In genomic region chr15:89195261-89195681, GRCm38 (mm10) we compare ENCODE assay signal across 8 mouse cellular contexts. TPM values are rescaled to one million over a fixed set of nuclear protein-coding genes. Genes with fewer than 3 reads are reported as not detected.
DNase-seq lines count a peak whose midpoint lies in the region; ATAC-seq and TF ChIP-seq lines count a peak whose summit lies in the region.

No protein-coding gene starts in this region.

- no peak for TF ChIP-seq CTCF in kidney, postnatal 0 days (IDR thresholded peaks at IDR 0.05; ENCODE audit: low read depth)
- TF ChIP-seq CTCF in brain, embryonic 14.5 days (IDR thresholded peaks at IDR 0.05; ENCODE audit: borderline replicate concordance, extremely low read depth, insufficient read depth, insufficient read length) = no peak

- no peak for TF ChIP-seq POLR2A in brain, embryonic 14.5 days (IDR thresholded peaks at IDR 0.05; ENCODE audit: borderline replicate concordance, extremely low read depth, insufficient read depth, insufficient read length, poor library complexity, severe bottlenecking)

- H3K4me1 ChIP-seq in kidney, postnatal 0 days (replicated peaks; ENCODE audit: insufficient read depth, low read length) = peaks cover 10% of the 10 kb centered on the region
- peaks cover 23% of the 10 kb centered on the region for H3K4me1 ChIP-seq in hindbrain, embryonic 10.5 days (replicated peaks)

- peak overlapping the region; percentile 91 for H3K4me3 ChIP-seq in kidney, postnatal 0 days (replicated peaks; ENCODE audit: low read depth, low read length)
- peak overlapping the region; percentile 95 for H3K4me3 ChIP-seq in hindbrain, embryonic 10.5 days
- peak overlapping the region; percentile 43; the same call in 1 of the 2 replicates for H3K4me3 ChIP-seq in macrophage (ENCODE audit: inconsistent target)

- 44% methylated on average over 6 of the region's 6 CpGs for WGBS in kidney, postnatal 0 days
- WGBS in hindbrain, embryonic 10.5 days = 21% methylated on average over 6 of the region's 6 CpGs
- 67% methylated on average over 6 of the region's 6 CpGs for WGBS in macrophage (ENCODE audit: missing documents)

- peak overlapping the region; percentile 100 for H3K27ac ChIP-seq in kidney, postnatal 0 days
- peak overlapping the region; percentile 100 for H3K27ac ChIP-seq in hindbrain, embryonic 10.5 days
- H3K27ac ChIP-seq in macrophage = peak overlapping the region; percentile 59

- H3K4me2 ChIP-seq in kidney, postnatal 0 days (ENCODE audit: low read length) = peak overlapping the region; percentile 71

- no peaks in the 10 kb centered on the region for H3K27me3 ChIP-seq in kidney, postnatal 0 days (ENCODE audit: insufficient read depth, low read length)
- no peaks in the 10 kb centered on the region for H3K27me3 ChIP-seq in hindbrain, embryonic 10.5 days (ENCODE audit: insufficient read depth, poor library complexity, severe bottlenecking)

- H3K79me2 ChIP-seq in macrophage (ENCODE audit: inconsistent target) = no peaks in the 10 kb centered on the region

- H3K9ac ChIP-seq in kidney, postnatal 0 days (ENCODE audit: low read depth, low read length) = peak overlapping the region; percentile 99

- 0 out of 2 replicates have a peak, but pooled peaks cover 1% of the 10 kb centered on the region for H3K36me3 ChIP-seq in kidney, postnatal 0 days (ENCODE audit: insufficient read depth, low read length)
- H3K36me3 ChIP-seq in hindbrain, embryonic 10.5 days = peaks cover 29% of the 10 kb centered on the region
- no peaks in the 10 kb centered on the region for H3K36me3 ChIP-seq in macrophage (ENCODE audit: inconsistent target)

- H3K9me3 ChIP-seq in kidney, postnatal 0 days (replicated peaks; ENCODE audit: low read length) = no peaks in the 10 kb centered on the region
- H3K9me3 ChIP-seq in hindbrain, embryonic 10.5 days = no peaks in the 10 kb centered on the region

- ATAC-seq in kidney, postnatal 0 days (replicated peaks; ENCODE audit: low FRiP score, low read depth) = no peak
- ATAC-seq in frontal cortex, adult (ENCODE audit: low TSS enrichment) = no peak

- DNase-seq in kidney, postnatal 0 days (ENCODE audit: low spot score) = no peak
- DNase-seq in kidney, postnatal 14 days = no peak
- peak; percentile 42 for DNase-seq in brain, embryonic 14.5 days (ENCODE audit: low read depth)
- DNase-seq in hindbrain, embryonic 10.5 days (ENCODE audit: low spot score) = peak; percentile 63
- no peak for DNase-seq in spleen, postnatal 36 days (ENCODE audit: low spot score in 2 of 2)
- DNase-seq in frontal cortex, postnatal 14 days (ENCODE audit: low spot score in 2 of 2) = no peak

RNA-seq across cellular contexts. Expression of gene Dennd6b, which starts 1.0 kb away (rescaled TPM):
- 10.4 and 11.7 TPM in 2 replicates for polyA plus RNA-seq in kidney, postnatal 0 days (2015; fragmentation: Nextera tagmentation; extraction: Ambion mirVana)
- polyA plus RNA-seq in brain, embryonic 14.5 days (2012; rRNA removed) = 134 and 196 TPM in 2 replicates
- 29.7 and 40.1 TPM in 2 replicates for polyA plus RNA-seq in hindbrain, embryonic 10.5 days (2016; fragmentation: Nextera tagmentation; extraction: Ambion mirVana)
- total RNA-seq in macrophage (2018; cell fraction: chromatin; rRNA removed) = 10 to 100 TPM; 13.0 to 92.2 (median 42.9) TPM
- total RNA-seq in macrophage (2018; cell fraction: cytosol; rRNA removed) = 1 to 10 TPM in 15 of 26 experiments, under 1 TPM in 11; 0.47 to 5.8 (median 1.3) TPM
- 10 to 100 TPM in 25 of 26 experiments, 1 to 10 TPM in 1; 7.9 to 62.1 (median 21.2) TPM for total RNA-seq in macrophage (2018; cell fraction: nucleus; rRNA removed)
- 0.80 to 2.0 TPM (median 1.1 TPM) in 3 replicates for polyA plus RNA-seq in macrophage (2018)

RNA-seq across cellular contexts. Expression of gene Plxnb2, which starts 14.7 kb away (rescaled TPM):
- 126 and 130 TPM in 2 replicates for polyA plus RNA-seq in kidney, postnatal 0 days (2015; fragmentation: Nextera tagmentation; extraction: Ambion mirVana)
- polyA plus RNA-seq in brain, embryonic 14.5 days (2012; rRNA removed) = 194 and 213 TPM in 2 replicates
- polyA plus RNA-seq in hindbrain, embryonic 10.5 days (2016; fragmentation: Nextera tagmentation; extraction: Ambion mirVana) = 133 and 155 TPM in 2 replicates
- total RNA-seq in macrophage (2018; cell fraction: chromatin; rRNA removed) = 100 to 1,000 TPM in 21 of 26 experiments, 10 to 100 TPM in 5; 56.4 to 466 (median 272) TPM
- total RNA-seq in macrophage (2018; cell fraction: cytosol; rRNA removed) = 100 to 1,000 TPM; 231 to 545 (median 345) TPM
- total RNA-seq in macrophage (2018; cell fraction: nucleus; rRNA removed) = 100 to 1,000 TPM; 287 to 804 (median 490) TPM
- polyA plus RNA-seq in macrophage (2018) = 226 to 333 TPM (median 246 TPM) in 3 replicates

RNA-seq across cellular contexts. Expression of gene Ppp6r2, which starts 16.1 kb away (rescaled TPM):
- 25.9 and 26.8 TPM in 2 replicates for polyA plus RNA-seq in kidney, postnatal 0 days (2015; fragmentation: Nextera tagmentation; extraction: Ambion mirVana)
- polyA plus RNA-seq in brain, embryonic 14.5 days (2012; rRNA removed) = 129 and 168 TPM in 2 replicates
- 27.2 and 45.7 TPM in 2 replicates for polyA plus RNA-seq in hindbrain, embryonic 10.5 days (2016; fragmentation: Nextera tagmentation; extraction: Ambion mirVana)
- 100 to 1,000 TPM in 9 of 26 experiments, 10 to 100 TPM in 15, 1 to 10 TPM in 2; 8.9 to 124 (median 81.9) TPM for total RNA-seq in macrophage (2018; cell fraction: chromatin; rRNA removed)
- 10 to 100 TPM; 16.3 to 43.0 (median 25.8) TPM for total RNA-seq in macrophage (2018; cell fraction: cytosol; rRNA removed)
- 10 to 100 TPM in 24 of 26 experiments, 1 to 10 TPM in 2; 8.8 to 85.5 (median 51.4) TPM for total RNA-seq in macrophage (2018; cell fraction: nucleus; rRNA removed)
- polyA plus RNA-seq in macrophage (2018) = 15.7 to 23.8 TPM (median 17.1 TPM) in 3 replicates

RNA-seq across cellular contexts. Expression of gene Mapk11, which starts 45.8 kb away (rescaled TPM):
- 7.5 and 9.3 TPM in 2 replicates for polyA plus RNA-seq in kidney, postnatal 0 days (2015; fragmentation: Nextera tagmentation; extraction: Ambion mirVana)
- polyA plus RNA-seq in brain, embryonic 14.5 days (2012; rRNA removed) = 61.9 and 75.4 TPM in 2 replicates
- 34.9 and 46.6 TPM in 2 replicates for polyA plus RNA-seq in hindbrain, embryonic 10.5 days (2016; fragmentation: Nextera tagmentation; extraction: Ambion mirVana)
- total RNA-seq in macrophage (2018; cell fraction: chromatin; rRNA removed) = 10 to 100 TPM in 5 of 26 experiments, 1 to 10 TPM in 21; 2.3 to 40.1 (median 4.9) TPM
- 1 to 10 TPM in 19 of 26 experiments, under 1 TPM in 7; 0.62 to 1.9 (median 1.3) TPM for total RNA-seq in macrophage (2018; cell fraction: cytosol; rRNA removed)
- 10 to 100 TPM in 2 of 26 experiments, 1 to 10 TPM in 24; 1.5 to 17.6 (median 2.8) TPM for total RNA-seq in macrophage (2018; cell fraction: nucleus; rRNA removed)
- 0.79 to 2.1 TPM (median 1.5 TPM) in 3 replicates for polyA plus RNA-seq in macrophage (2018)

RNA-seq across cellular contexts. Expression of gene Mapk12, which starts 54.8 kb away (rescaled TPM):
- polyA plus RNA-seq in kidney, postnatal 0 days (2015; fragmentation: Nextera tagmentation; extraction: Ambion mirVana) = 12.3 and 13.5 TPM in 2 replicates
- 12.8 and 15.5 TPM in 2 replicates for polyA plus RNA-seq in brain, embryonic 14.5 days (2012; rRNA removed)
- 23.7 and 28.5 TPM in 2 replicates for polyA plus RNA-seq in hindbrain, embryonic 10.5 days (2016; fragmentation: Nextera tagmentation; extraction: Ambion mirVana)
- 1 to 10 TPM in 1 of 26 experiments, under 1 TPM in 9, not detected in 16; 0.42 to 1.8 (median 0.62) TPM for total RNA-seq in macrophage (2018; cell fraction: chromatin; rRNA removed)
- total RNA-seq in macrophage (2018; cell fraction: cytosol; rRNA removed) = under 1 TPM in 8 of 26 experiments, not detected in 18; 0.09 to 0.26 (median 0.14) TPM
- total RNA-seq in macrophage (2018; cell fraction: nucleus; rRNA removed) = under 1 TPM in 3 of 26 experiments, not detected in 23; 0.35 to 0.99 (median 0.47) TPM
- polyA plus RNA-seq in macrophage (2018) = 0.09 TPM in 1 of 3 replicates, not detected in the others

Comparison
In these comparisons a context has a peak if more than half of its experiments do, and no peak if none do; other contexts are left out.
1. DNase-seq: peak in brain, embryonic 14.5 days (single experiment) and hindbrain, embryonic 10.5 days (single experiment); none in kidney, postnatal 0 days (single experiment), kidney, postnatal 14 days (single experiment), spleen, postnatal 36 days (0 of 2) and frontal cortex, postnatal 14 days (0 of 2).
2. H3K4me3 ChIP-seq: peak in every context shown above with its lines; median percentile 95 in hindbrain, embryonic 10.5 days; 91 in kidney, postnatal 0 days; 43 in macrophage.
3. Peak in every context shown above with its lines, with median percentiles within 50 percentile points of each other: H3K27ac ChIP-seq.